Mouse (Mus musculus) small intestine, adult 2 months (tissue): Measurements from ENCODE around the gene 2010111I01Rik.

Source experiments
- CTCF ChIP-seq: fragments of 200-500 bp; IDR thresholded peaks from 2 replicates; pipeline ENCODE4 v1.5.1; 2012; ENCODE audit warnings: low read depth, mild to moderate bottlenecking, control low read depth, inconsistent platforms, low read length, moderate library complexity, mixed read lengths; ENCODE audit not compliant: insufficient replicate concordance, insufficient read length; ENCODE audit errors: extremely low read depth
- POLR2A ChIP-seq: fragments of 200-500 bp; IDR thresholded peaks from 2 replicates; pipeline ENCODE4 v1.6.1; 2012; ENCODE audit warnings: low read depth, mild to moderate bottlenecking, control low read depth, inconsistent platforms, low read length, moderate library complexity

DNA sequence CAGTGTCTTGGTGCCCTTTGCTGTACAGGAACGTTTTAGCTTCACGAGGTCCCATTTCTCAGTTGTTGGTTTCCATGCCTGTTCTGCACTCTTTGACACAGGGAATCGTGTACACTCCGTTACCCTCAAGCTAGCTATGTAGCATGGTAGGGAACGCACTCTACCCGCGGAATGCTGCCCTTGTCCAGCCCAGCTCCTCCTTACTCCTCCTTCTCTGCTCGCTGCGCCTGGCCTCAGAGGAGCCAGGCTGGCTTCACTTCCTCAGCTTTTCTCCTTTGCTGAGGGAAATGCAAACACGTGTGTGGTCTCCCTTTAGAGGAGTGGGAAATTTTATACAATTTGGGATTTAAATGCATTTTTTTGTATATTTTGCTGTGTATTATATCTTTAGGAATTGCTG lies 73.2 kb downstream of the 2010111I01Rik start:
- no peak for TF ChIP-seq POLR2A
- no peak for TF ChIP-seq CTCF
